Mouse (Mus musculus) stomach, embryonic 15.5 days (tissue): ENCODE results near the gene BC051665. TPM values are rescaled to one million over a fixed set of nuclear protein-coding genes. Genes with fewer than 3 reads are reported as not detected.

Experiments
- ATAC-seq: fragments of 200-750 bp; cut with Nextera tagmentation; 2 replicates; pipeline ENCODE4 v1.8.0; 2017; ENCODE audit warnings: low read depth, moderate number of reproducible peaks, moderate TSS enrichment; ENCODE audit not compliant: insufficient read depth, low FRiP score
- H3K27ac ChIP-seq: fragments of 300-500 bp; sonication (generic); 2 replicates; pipeline ENCODE4 v1.5.1; 2015; ENCODE audit warnings: mild to moderate bottlenecking, inconsistent platforms
- H3K27me3 ChIP-seq: fragments of 300-500 bp; sonication (generic); replicated peaks from 2 replicates; pipeline ENCODE4 v1.6.1; 2015; ENCODE audit warnings: inconsistent platforms
- H3K36me3 ChIP-seq: fragments of 300-500 bp; sonication (generic); 2 replicates; pipeline ENCODE4 v1.6.1; 2015; ENCODE audit warnings: inconsistent platforms
- H3K4me1 ChIP-seq: fragments of 300-500 bp; sonication (generic); 2 replicates; pipeline ENCODE4 v1.6.1; 2015; ENCODE audit warnings: inconsistent platforms
- H3K4me2 ChIP-seq: fragments of 300-500 bp; sonication (generic); 2 replicates; pipeline ENCODE4 v1.6.1; 2015; ENCODE audit warnings: mild to moderate bottlenecking, inconsistent platforms
- H3K4me3 ChIP-seq: fragments of 300-500 bp; sonication (generic); replicated peaks from 2 replicates; pipeline ENCODE4 v1.5.1; 2015; ENCODE audit warnings: inconsistent platforms
- H3K9ac ChIP-seq: fragments of 300-500 bp; sonication (generic); 2 replicates; pipeline ENCODE4 v1.6.1; 2015; ENCODE audit warnings: inconsistent platforms
- H3K9me3 ChIP-seq: fragments of 300-500 bp; sonication (generic); 2 replicates; pipeline ENCODE4 v1.6.1; 2016; ENCODE audit warnings: inconsistent platforms
- WGBS: fragments of 180-500 bp; shearing (Covaris S2); methylation state at CpG from one replicate; pipeline ENCODE4 v1.1.7; 2015; 5-methylcytosine and 5-hydroxymethylcytosine counted together
- polyA plus RNA-seq: library from polyadenylated mRNA; unstranded; fragments of >200 nt; fragmentation: Nextera tagmentation; extraction: Ambion mirVana; gene quantifications from 2 replicates; pipeline ENCODE4 v1.2.1, GENCODE M21; 2015

BC051665 gene
- polyA plus RNA-seq, 1 experiment from 2014 or later, result not detected

DNA sequence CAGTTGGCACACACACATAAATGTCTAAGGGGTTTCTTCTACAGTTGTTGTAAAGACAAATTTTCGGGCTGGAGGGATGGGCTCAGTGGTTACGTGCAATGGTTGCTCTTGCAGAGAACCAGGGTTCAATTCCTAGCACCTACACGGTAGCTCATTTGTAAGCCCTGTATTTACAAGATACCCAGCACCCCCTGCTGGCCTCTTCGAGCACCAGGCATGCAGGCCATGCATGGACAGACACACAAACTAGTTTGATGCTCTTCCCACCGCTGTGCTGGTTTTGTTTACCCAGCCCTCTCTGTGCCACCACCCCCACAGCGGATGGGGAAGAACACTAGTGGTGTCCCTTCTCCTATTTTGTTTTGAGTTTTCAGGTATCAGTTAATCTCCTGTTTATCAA, 45.9 kb downstream of the BC051665 start:
- no peaks in the 10 kb centered on the region for H3K36me3 ChIP-seq

DNA sequence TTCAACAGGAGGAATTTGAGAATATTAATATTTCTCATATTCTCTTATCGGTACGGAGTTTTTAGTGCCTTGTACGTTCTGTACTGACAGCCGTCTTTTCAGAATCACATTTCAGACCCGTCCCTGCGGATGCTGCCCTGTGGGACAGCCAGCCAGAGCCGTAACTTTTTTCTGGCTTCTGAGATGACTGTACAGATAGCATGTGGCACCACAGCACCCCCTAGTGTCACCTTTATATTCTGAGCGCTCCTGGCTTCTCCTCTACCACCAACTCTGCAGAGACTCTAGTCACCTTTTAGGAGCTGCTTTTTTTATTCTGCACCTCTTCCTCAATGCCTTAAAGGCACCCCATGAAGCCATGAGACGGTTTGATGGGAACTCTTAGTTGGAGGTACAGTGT, 47.7 kb downstream of the BC051665 start:
- 12% methylated on average over 9 of the region's 9 CpGs for WGBS
- peak overlapping the region; percentile 68; the same call in 1 of the 2 replicates for H3K27ac ChIP-seq
- ATAC-seq, result peak; percentile 72
- H3K9me3 ChIP-seq, result no peaks in the 10 kb centered on the region
- H3K27me3 ChIP-seq, result no peaks in the 10 kb centered on the region
- H3K4me2 ChIP-seq, result peak overlapping the region; percentile 48
- H3K4me3 ChIP-seq, result peak overlapping the region; percentile 6
- H3K9ac ChIP-seq, result no peak overlapping the region
- no peaks in the 10 kb centered on the region for H3K36me3 ChIP-seq
- peaks cover 24% of the 10 kb centered on the region for H3K4me1 ChIP-seq

More for the DNA sequence above, 45.9 kb downstream of the BC051665 start:
- no peak for ATAC-seq
- Histone ChIP-seq H3K4me1 (peaks cover 20% of the 10 kb centered on the region), H3K4me2 (no peak overlapping the region), H3K27ac (no peak overlapping the region), H3K4me3 (no peak overlapping the region), H3K27me3 (no peaks in the 10 kb centered on the region), H3K9me3 (no peaks in the 10 kb centered on the region), H3K9ac (no peak overlapping the region)
- 88% methylated on average over 6 of the region's 6 CpGs for WGBS

DNA sequence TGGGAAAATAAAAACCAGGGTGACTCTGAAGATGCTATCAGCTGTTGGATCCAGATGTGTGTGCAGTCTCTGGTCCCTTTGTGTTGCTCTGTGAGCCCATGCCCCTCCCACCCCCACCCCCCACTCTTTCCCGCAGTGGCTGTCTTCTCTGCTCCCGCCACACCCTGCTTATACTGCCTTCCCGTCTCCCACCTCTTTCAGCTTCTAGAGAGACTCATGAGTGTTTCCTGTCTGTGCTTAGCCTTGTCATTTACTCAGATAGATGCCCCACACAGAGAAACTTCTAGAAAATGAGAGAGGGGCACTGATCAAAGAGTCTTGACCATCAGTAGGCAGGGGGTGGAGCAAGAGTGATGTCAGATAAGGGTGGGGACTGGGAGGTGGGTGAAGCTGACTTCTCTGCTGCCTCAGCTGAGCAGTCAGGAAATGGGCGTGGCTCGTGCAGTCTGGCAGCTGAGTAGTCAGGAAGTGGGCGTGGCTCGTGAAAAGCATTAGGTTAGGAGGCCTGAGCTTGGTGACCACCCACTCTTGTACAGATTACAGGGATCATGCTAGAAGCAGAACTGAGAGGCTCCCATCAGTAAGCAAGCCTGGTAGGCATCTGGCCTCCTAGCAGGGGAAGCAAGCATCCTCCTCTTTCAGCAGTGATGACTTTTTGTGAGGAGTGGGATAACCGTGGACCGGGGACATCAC, 48.4 kb downstream of the BC051665 start:
- peak; percentile 80 for ATAC-seq
- Histone ChIP-seq H3K9ac (no peak overlapping the region), H3K27me3 (no peaks in the 10 kb centered on the region), H3K9me3 (no peaks in the 10 kb centered on the region), H3K4me1 (peaks cover 24% of the 10 kb centered on the region), H3K4me2 (peak overlapping the region; percentile 48), H3K36me3 (no peaks in the 10 kb centered on the region), H3K4me3 (peak overlapping the region; percentile 6; the same call in 1 of the 2 replicates), H3K27ac (peak overlapping the region; percentile 68)
- 12% methylated on average over 9 of the region's 9 CpGs for WGBS

DNA sequence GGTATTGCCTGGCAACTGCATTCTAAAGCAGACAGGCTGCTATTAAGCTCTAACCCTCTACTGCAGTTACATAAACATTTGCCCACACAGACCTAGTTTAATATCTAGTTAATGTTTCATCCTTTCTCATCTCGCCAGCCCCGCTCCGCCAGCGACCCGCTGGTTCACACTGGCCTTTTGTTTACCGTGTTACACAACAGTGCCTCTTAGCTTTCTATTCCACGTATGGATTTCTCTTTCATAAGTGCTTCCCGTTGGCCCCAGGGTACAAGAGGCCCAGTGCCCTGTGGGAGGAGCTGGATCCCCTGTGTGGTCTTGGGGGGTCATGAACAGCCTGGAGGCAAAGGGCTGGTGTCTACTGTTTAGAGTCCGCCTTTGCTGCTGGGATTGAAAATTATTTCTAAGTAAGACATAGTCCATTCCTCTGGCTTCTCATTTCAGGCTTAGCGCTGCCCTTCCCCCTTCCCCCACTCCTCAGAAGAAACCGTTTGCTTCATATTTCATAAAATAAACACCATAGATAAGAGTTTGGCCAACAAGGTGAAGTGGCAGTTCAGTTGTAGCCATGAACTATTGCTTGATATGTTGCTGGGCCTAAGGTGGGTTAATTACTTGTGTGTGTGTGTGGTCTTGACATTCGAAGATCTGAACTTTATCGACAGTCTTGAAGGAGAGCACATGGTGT, 49.6 kb downstream of the BC051665 start:
- no peak overlapping the region for H3K4me3 ChIP-seq
- ATAC-seq, result peak; percentile 60
- no peaks in the 10 kb centered on the region for H3K9me3 ChIP-seq
- H3K4me2 ChIP-seq, result no peak overlapping the region
- 42% methylated on average over 13 of the region's 13 CpGs for WGBS
- H3K27ac ChIP-seq, result peak overlapping the region; percentile 65; the same call in 1 of the 2 replicates
- H3K36me3 ChIP-seq, result no peaks in the 10 kb centered on the region
- no peaks in the 10 kb centered on the region for H3K27me3 ChIP-seq
- H3K4me1 ChIP-seq, result peaks cover 24% of the 10 kb centered on the region
- no peak overlapping the region for H3K9ac ChIP-seq

DNA sequence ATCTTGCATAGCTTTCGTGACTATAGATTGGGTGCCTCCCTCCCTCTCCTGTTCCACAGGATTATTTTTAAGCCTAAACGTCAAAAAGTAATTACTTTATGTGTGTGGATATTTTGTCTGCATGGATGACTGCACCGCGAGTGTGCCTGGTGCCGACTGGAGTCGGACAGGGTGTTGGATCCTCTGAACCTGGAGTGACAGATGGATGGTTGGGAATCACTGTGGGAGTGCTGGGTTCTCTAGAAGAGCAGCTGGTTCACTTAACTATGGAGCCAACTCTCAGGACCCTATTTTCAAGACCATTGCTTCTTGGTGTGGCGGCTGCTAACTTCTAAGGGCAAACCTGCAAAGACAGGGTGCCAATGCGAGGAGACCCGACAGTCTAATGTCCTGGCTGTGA, 50.9 kb downstream of the BC051665 start:
- H3K9ac ChIP-seq, result no peak overlapping the region
- H3K4me2 ChIP-seq, result no peak overlapping the region
- H3K9me3 ChIP-seq, result no peaks in the 10 kb centered on the region
- peaks cover 24% of the 10 kb centered on the region for H3K4me1 ChIP-seq
- no peaks in the 10 kb centered on the region for H3K36me3 ChIP-seq
- 83% methylated on average over 9 of the region's 9 CpGs for WGBS
- no peak overlapping the region for H3K4me3 ChIP-seq
- H3K27ac ChIP-seq, result no peak overlapping the region
- no peaks in the 10 kb centered on the region for H3K27me3 ChIP-seq
- ATAC-seq, result no peak

Other genes with a start within 250 kb of the BC051665 start
- gene Dapk1, start 184.4 kb downstream of the BC051665 start, polyA plus RNA-seq, result 13.1 and 15.4 TPM in 2 replicates
- gene Ctsll3, start 16.5 kb upstream of the BC051665 start, polyA plus RNA-seq, result not detected in 2 replicates
- gene 4930486L24Rik, start 78.1 kb upstream of the BC051665 start, polyA plus RNA-seq, result not detected in 2 replicates
- gene Gm49392, start 110.5 kb upstream of the BC051665 start, polyA plus RNA-seq, result 0.15 and 0.31 TPM in 2 replicates
- gene Ctla2b, start 111.1 kb upstream of the BC051665 start, polyA plus RNA-seq, result 2.7 and 2.9 TPM in 2 replicates
- gene Tpbpb, start 118.5 kb upstream of the BC051665 start, polyA plus RNA-seq, result not detected in 2 replicates
- gene Gm49393, start 149.2 kb upstream of the BC051665 start, polyA plus RNA-seq, result 0.44 TPM in 1 of 2 replicates, not detected in the other
- gene Gm49391, start 150.2 kb upstream of the BC051665 start, polyA plus RNA-seq, result 2.8 and 3.1 TPM in 2 replicates
- 27.4 and 29.7 TPM in 2 replicates for gene Ctla2a, start 150.3 kb upstream of the BC051665 start, polyA plus RNA-seq
- not detected in 2 replicates for gene Tpbpa, start 155.6 kb upstream of the BC051665 start, polyA plus RNA-seq
- gene Ctsj, start 219.6 kb upstream of the BC051665 start, polyA plus RNA-seq, result not detected in 2 replicates